Mouse (Mus musculus) hindbrain, embryonic 15.5 days (tissue): ENCODE measurements at regions not wholly inside any gene's neighbourhood (a gene's known extent, or its start where the extent isn't known, plus 50 kb on each side); places are given as distances from the start of the nearest gene placed in this dataset.

Experiments
- ATAC-seq: fragments of 200-750 bp; cut with Nextera tagmentation; 2 replicates; pipeline ENCODE4 v1.8.0; 2017; ENCODE audit warnings: low read depth, moderate number of reproducible peaks, moderate TSS enrichment; ENCODE audit not compliant: low FRiP score
- H3K27ac ChIP-seq: fragments of 300-500 bp; sonication (generic); replicated peaks from 2 replicates; pipeline ENCODE4 v1.5.1; 2015; ENCODE audit warnings: mild to moderate bottlenecking, inconsistent platforms
- H3K27me3 ChIP-seq: fragments of 300-500 bp; sonication (generic); 2 replicates; pipeline ENCODE4 v1.6.1; 2015; ENCODE audit warnings: control low read depth, inconsistent platforms
- H3K36me3 ChIP-seq: fragments of 300-500 bp; sonication (generic); 2 replicates; pipeline ENCODE4 v1.6.1; 2015; ENCODE audit warnings: control low read depth, inconsistent platforms
- H3K4me1 ChIP-seq: fragments of 300-500 bp; sonication (generic); replicated peaks from 2 replicates; pipeline ENCODE4 v1.6.1; 2015; ENCODE audit warnings: control low read depth, inconsistent platforms
- H3K4me2 ChIP-seq: fragments of 300-500 bp; sonication (generic); 2 replicates; pipeline ENCODE4 v1.6.1; 2015; ENCODE audit warnings: moderate library complexity, mild to moderate bottlenecking, inconsistent platforms
- H3K4me3 ChIP-seq: fragments of 300-500 bp; sonication (generic); 2 replicates; pipeline ENCODE4 v1.5.1; 2015; ENCODE audit warnings: mild to moderate bottlenecking, inconsistent platforms
- H3K9ac ChIP-seq: fragments of 300-500 bp; sonication (generic); 2 replicates; pipeline ENCODE4 v1.6.1; 2015; ENCODE audit warnings: inconsistent platforms
- H3K9me3 ChIP-seq: fragments of 300-500 bp; sonication (generic); 2 replicates; pipeline ENCODE4 v1.6.1; 2016; ENCODE audit warnings: control low read depth, inconsistent platforms
- WGBS: fragments of 180-500 bp; shearing (Covaris S2); methylation state at CpG from one replicate; pipeline ENCODE4 v1.1.7; 2015; 5-methylcytosine and 5-hydroxymethylcytosine counted together

DNA sequence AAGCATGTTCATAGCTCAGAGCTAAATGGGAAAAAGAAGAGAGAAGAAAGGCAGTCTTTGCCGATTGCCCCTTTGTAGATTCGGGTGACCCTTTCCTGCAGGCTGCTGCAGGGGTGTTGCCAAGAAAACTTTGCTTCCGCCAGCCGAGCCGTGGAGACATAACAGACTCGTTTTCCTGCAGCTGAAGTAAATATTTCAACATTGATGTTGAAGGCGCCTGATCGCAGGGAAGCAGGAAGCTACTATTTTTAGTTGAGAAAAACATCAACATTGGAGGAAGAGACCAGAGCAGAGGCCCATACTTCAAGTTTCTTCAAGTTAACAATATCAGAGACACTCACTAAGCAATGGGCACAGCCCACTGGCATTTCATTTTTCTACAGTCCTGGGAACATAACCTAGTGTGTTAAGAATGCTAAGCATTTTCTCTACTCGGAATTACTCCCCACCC lies 211.9 kb downstream of the Gm10260 start:
- H3K27me3 ChIP-seq, result no peaks in the 10 kb centered on the region
- H3K36me3 ChIP-seq, result no peaks in the 10 kb centered on the region
- H3K27ac ChIP-seq, result 0 out of 2 replicates have a peak overlapping the region, but pooled peaks have one; percentile 18
- H3K4me1 ChIP-seq, result peaks cover 22% of the 10 kb centered on the region
- no peak overlapping the region for H3K9ac ChIP-seq
- WGBS, result 37% methylated on average over 9 of the region's 9 CpGs
- H3K4me3 ChIP-seq, result no peak overlapping the region
- ATAC-seq, result no peak
- no peaks in the 10 kb centered on the region for H3K9me3 ChIP-seq
- no peak overlapping the region for H3K4me2 ChIP-seq

DNA sequence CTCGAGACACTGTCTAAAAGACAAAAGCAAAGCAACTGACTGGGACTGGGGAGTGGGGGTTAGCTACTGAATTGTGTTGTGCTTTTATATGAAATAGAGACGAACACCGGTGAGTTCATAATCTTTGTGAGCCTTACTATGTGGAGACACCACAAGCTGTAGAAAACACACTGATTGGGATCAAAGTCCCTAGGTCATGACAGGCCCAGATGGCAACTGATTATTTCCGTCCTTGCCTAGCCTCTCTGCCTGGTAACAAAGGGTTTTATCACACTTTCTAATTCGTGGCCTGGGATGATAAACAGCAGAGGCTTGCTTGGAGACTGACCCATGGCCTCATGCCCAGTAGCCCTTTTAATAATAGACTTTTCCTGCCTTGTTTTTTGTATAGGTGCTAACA lies 213.5 kb downstream of the Gm10260 start:
- no peak overlapping the region for H3K4me2 ChIP-seq
- ATAC-seq, result no peak
- no peak overlapping the region; the same call in 1 of the 2 replicates for H3K27ac ChIP-seq
- WGBS, result 48% methylated on average over 5 of the region's 5 CpGs
- no peak overlapping the region for H3K4me3 ChIP-seq
- H3K27me3 ChIP-seq, result no peaks in the 10 kb centered on the region
- H3K9ac ChIP-seq, result no peak overlapping the region
- peaks cover 22% of the 10 kb centered on the region for H3K4me1 ChIP-seq
- no peaks in the 10 kb centered on the region for H3K9me3 ChIP-seq
- no peaks in the 10 kb centered on the region for H3K36me3 ChIP-seq

DNA sequence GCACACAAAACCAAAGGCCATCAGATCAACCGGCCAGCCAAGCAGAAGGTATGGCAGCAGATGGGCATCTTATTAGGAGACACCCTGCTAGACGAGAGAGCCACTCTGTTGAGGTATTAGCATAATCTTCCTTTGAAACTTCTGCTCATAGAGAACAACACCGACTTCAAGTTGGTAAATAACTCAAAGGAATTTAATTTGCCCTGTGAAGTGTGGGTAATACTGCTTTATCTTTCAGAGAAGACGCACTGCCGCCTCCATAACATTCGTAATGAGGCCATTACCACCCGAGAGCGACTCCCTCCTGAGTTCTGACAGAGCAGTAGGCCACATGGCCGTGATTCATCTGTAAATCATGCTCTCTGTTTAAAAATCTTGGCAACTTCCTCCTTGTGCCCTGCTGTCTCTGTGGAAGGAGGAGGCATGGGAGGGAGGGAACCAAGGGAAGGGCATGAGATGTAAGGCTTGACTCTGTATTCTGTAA lies 214.4 kb downstream of the Gm10260 start:
- peak; percentile 72 for ATAC-seq
- H3K27ac ChIP-seq, result peak overlapping the region; percentile 26; the same call in 1 of the 2 replicates

DNA sequence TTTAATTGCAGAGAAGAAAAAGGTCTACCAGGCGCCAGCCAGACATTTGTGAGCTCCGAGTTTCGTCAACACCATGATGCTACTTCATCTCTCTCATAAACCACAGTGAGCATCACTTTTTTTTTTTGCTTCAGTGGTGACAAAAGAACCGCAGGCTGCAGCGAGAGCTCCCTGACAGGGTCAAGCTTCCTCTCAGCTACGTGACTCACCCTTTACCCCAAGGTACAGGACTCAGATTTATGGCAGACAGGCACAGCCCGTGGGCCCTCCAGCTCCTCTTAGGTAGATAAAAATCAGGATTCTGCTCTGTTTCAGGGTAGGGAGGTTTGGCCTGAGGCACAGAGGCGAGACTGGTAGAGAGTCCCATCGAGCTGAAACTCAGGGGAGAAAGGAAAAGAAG lies 220.7 kb downstream of the Gm10260 start:
- no peak for ATAC-seq
- no peak overlapping the region for H3K4me2 ChIP-seq
- no peak overlapping the region for H3K27ac ChIP-seq
- no peaks in the 10 kb centered on the region for H3K36me3 ChIP-seq
- H3K9ac ChIP-seq, result no peak overlapping the region
- no peaks in the 10 kb centered on the region for H3K27me3 ChIP-seq
- peaks cover 14% of the 10 kb centered on the region for H3K4me1 ChIP-seq
- no peak overlapping the region for H3K4me3 ChIP-seq
- H3K9me3 ChIP-seq, result no peaks in the 10 kb centered on the region
- 60% methylated on average over 9 of the region's 9 CpGs for WGBS

More for the DNA sequence above, 214.4 kb downstream of the Gm10260 start:
- Histone ChIP-seq H3K9ac (no peak overlapping the region), H3K4me3 (no peak overlapping the region), H3K27me3 (no peaks in the 10 kb centered on the region), H3K9me3 (no peaks in the 10 kb centered on the region), H3K36me3 (no peaks in the 10 kb centered on the region), H3K4me2 (no peak overlapping the region), H3K4me1 (peaks cover 22% of the 10 kb centered on the region)
- WGBS, result 31% methylated on average over 9 of the region's 9 CpGs

DNA sequence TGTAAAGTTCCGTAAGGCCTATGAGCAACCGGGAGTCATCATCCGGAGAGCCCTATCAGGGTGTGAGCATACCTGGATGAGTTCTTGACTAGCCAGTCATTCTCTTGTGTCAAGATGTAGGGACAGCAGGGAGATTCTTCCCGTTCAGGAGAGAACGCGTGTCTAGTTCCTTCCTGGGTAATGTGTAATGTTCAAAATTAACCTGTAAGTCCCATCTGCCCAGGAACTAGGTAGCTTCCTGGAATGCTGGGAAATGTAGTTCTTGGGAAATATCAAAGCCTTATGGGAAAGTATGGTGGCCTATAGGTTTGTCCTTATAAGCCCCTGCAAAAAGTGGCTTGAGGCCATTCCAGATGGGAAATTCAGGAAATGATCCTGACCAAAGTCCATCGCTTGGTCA lies 222.0 kb downstream of the Gm10260 start:
- ATAC-seq, result no peak
- H3K27me3 ChIP-seq, result no peaks in the 10 kb centered on the region
- H3K4me1 ChIP-seq, result peaks cover 19% of the 10 kb centered on the region
- H3K36me3 ChIP-seq, result no peaks in the 10 kb centered on the region
- H3K9ac ChIP-seq, result no peak overlapping the region
- H3K9me3 ChIP-seq, result no peaks in the 10 kb centered on the region
- no peak overlapping the region for H3K4me3 ChIP-seq
- peak overlapping the region; percentile 27; the same call in 1 of the 2 replicates for H3K4me2 ChIP-seq
- WGBS, result 89% methylated on average over 7 of the region's 7 CpGs
- H3K27ac ChIP-seq, result no peak overlapping the region

DNA sequence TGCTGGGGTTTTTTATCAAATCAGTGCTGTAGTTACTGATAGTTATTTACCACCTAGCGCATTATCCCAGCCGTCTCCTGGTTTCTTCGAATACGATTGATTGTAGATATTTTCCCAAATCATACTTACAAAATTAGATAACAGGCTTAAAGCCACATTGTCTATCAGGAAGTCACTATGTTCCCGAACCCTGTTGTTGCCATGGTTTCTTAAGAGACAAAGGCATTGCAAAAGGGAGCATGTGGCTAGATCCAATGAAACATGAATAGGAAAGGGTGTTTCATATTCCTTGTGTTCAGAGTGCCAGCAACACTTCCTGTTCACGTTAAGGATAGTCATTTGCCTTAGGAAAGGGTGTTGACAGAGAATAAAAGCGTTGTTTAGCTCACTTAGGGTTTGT lies 222.7 kb downstream of the Gm10260 start:
- no peak for ATAC-seq
- WGBS, result 59% methylated on average over 7 of the region's 7 CpGs

DNA sequence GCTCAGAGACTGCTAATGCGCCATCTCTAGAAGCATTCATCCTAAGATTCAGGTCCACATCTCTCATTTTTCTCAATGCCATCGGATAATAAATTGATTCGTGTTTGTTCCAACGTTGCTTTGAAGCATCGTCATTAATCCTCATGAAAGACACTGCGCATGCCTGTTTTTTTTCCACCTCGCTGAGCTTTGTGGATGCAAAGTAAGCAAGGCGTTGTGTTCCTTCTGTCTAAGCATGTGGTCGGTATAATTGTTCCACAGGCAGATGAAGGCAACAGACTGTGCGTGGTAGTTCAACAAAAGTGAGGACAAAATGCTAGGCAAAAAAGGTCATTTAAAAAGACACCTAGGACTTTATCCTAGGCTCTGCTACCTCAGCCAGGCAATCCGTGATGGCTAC lies 223.2 kb downstream of the Gm10260 start:
- H3K4me2 ChIP-seq, result peak overlapping the region; percentile 29
- WGBS, result 45% methylated on average over 11 of the region's 11 CpGs
- no peaks in the 10 kb centered on the region for H3K9me3 ChIP-seq
- H3K9ac ChIP-seq, result no peak overlapping the region
- H3K36me3 ChIP-seq, result no peaks in the 10 kb centered on the region
- H3K27ac ChIP-seq, result peak overlapping the region; percentile 21; the same call in 1 of the 2 replicates
- no peak for ATAC-seq
- no peak overlapping the region for H3K4me3 ChIP-seq
- H3K27me3 ChIP-seq, result no peaks in the 10 kb centered on the region
- H3K4me1 ChIP-seq, result peaks cover 19% of the 10 kb centered on the region

More for the DNA sequence above, 222.7 kb downstream of the Gm10260 start:
- Histone ChIP-seq H3K9me3 (no peaks in the 10 kb centered on the region), H3K9ac (no peak overlapping the region), H3K27ac (0 out of 2 replicates have a peak overlapping the region, but pooled peaks have one; percentile 6), H3K36me3 (no peaks in the 10 kb centered on the region), H3K4me1 (peaks cover 19% of the 10 kb centered on the region), H3K27me3 (no peaks in the 10 kb centered on the region), H3K4me2 (no peak overlapping the region), H3K4me3 (no peak overlapping the region)

DNA sequence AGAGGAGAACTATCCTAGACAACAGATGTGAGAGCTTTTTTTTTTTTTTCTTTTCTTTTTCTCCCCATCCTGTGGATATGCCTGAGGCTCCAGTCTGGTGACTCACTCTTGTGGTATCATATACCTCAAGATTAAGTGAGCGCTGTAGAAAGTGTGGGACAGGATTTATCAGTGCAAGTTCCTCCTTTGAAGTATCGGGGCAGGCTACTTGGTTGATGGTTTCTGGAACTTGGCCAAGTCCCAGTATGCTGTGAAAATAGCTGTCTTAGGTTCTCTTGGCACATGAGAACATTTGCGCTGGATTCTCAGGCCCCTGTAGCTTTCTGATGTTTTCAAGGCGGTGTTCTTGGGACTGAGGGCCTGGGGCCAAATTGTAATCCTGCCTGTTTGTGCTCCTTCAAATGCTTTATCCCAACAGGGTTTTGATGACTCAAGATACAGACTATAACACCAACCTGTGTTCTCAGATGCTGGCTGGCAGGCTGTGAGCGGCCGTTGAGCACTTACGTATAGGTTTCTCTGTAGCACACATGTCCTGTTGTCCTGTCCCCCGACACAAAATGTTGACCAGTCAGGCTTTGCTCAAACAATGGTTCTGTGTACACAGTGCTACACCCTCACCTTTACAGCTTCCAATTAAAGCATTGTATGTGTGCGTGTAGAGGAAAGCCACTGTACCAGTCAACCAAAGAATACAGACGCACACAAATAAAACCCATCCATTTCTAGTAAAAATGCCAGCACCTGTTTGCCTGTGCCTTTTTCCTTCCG lies 226.4 kb downstream of the Gm10260 start:
- Histone ChIP-seq H3K27ac (no peak overlapping the region), H3K9me3 (no peaks in the 10 kb centered on the region), H3K4me2 (no peak overlapping the region), H3K36me3 (no peaks in the 10 kb centered on the region), H3K9ac (no peak overlapping the region), H3K27me3 (no peaks in the 10 kb centered on the region), H3K4me1 (peaks cover 25% of the 10 kb centered on the region), H3K4me3 (no peak overlapping the region)
- 68% methylated on average over 11 of the region's 11 CpGs for WGBS
- no peak for ATAC-seq

DNA sequence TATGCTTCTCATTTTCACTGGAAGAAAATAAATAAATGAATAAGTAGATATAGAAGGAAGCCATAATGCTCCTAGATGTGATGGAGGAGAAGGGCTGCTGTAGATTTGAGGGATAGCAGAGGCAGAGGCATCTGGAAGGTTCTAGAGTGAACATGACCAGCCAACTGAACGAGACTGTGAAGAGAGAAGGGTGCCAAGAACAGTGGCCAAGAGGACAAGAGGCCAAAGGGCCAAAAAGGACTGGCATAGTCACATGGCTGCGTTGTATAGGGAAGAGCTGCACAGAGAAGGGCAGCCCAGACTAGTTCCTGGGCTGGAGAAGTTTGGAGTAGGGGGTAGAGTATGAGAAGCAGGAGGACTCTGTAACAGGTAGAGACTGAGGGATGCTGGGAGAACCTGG lies 229.3 kb downstream of the Gm10260 start:
- Histone ChIP-seq H3K36me3 (no peaks in the 10 kb centered on the region), H3K27ac (no peak overlapping the region), H3K4me1 (peaks cover 15% of the 10 kb centered on the region), H3K9me3 (no peaks in the 10 kb centered on the region), H3K4me2 (no peak overlapping the region), H3K27me3 (no peaks in the 10 kb centered on the region), H3K4me3 (no peak overlapping the region), H3K9ac (no peak overlapping the region)
- WGBS, result 84% methylated on average over 2 of the region's 2 CpGs
- no peak for ATAC-seq

DNA sequence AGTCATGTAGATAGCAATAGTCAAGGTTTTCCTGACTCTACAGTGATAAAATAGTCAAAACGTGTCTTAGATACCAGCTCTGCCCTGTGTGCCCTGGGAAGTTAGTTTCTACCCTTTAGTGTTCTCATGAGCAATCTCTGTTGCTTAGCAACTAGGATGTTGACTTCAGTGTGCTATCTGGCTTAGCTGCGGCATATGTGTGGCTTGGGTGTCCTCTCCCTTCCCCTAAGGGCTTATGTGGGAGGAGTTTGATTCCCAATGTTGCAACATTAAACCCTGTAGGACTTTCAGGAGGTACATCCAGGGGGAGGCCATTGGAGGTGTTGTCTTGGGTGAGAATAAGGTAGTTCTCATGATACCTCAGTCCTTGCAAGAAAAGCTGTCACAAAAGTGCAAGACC lies 229.9 kb downstream of the Gm10260 start:
- H3K36me3 ChIP-seq, result no peaks in the 10 kb centered on the region
- H3K4me1 ChIP-seq, result peaks cover 15% of the 10 kb centered on the region
- H3K27ac ChIP-seq, result no peak overlapping the region
- H3K4me2 ChIP-seq, result no peak overlapping the region
- H3K9ac ChIP-seq, result no peak overlapping the region
- ATAC-seq, result peak; percentile 32; the same call in 1 of the 2 replicates
- H3K27me3 ChIP-seq, result no peaks in the 10 kb centered on the region
- H3K4me3 ChIP-seq, result no peak overlapping the region
- 15% methylated on average over 2 of the region's 2 CpGs for WGBS
- no peaks in the 10 kb centered on the region for H3K9me3 ChIP-seq

DNA sequence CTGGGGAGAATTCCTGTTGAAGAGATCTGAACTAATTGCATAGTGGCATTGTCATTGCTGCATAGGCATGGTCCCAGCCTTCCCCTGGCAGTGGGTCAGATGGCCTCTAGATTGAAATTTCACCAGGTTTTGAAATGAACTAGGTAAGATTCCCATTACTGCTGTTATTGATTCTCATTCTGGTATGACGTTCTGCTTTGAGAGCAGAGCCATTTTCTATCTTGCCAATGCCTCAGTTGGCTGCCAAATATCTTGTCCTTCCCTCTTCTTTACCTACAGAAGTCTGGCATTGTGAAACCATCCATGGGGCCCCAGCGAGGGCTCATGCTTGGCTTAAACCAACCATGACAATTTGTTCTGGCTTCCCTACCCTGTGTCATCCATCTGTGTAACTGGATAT lies 232.5 kb downstream of the Gm10260 start:
- no peak for ATAC-seq
- no peak overlapping the region for H3K27ac ChIP-seq
- no peaks in the 10 kb centered on the region for H3K36me3 ChIP-seq
- no peak overlapping the region for H3K4me2 ChIP-seq
- no peak overlapping the region for H3K9ac ChIP-seq
- H3K27me3 ChIP-seq, result no peaks in the 10 kb centered on the region
- no peaks in the 10 kb centered on the region for H3K9me3 ChIP-seq
- no peak overlapping the region for H3K4me3 ChIP-seq
- WGBS, result 83% methylated on average over 2 of the region's 2 CpGs
- H3K4me1 ChIP-seq, result peaks cover 21% of the 10 kb centered on the region

DNA sequence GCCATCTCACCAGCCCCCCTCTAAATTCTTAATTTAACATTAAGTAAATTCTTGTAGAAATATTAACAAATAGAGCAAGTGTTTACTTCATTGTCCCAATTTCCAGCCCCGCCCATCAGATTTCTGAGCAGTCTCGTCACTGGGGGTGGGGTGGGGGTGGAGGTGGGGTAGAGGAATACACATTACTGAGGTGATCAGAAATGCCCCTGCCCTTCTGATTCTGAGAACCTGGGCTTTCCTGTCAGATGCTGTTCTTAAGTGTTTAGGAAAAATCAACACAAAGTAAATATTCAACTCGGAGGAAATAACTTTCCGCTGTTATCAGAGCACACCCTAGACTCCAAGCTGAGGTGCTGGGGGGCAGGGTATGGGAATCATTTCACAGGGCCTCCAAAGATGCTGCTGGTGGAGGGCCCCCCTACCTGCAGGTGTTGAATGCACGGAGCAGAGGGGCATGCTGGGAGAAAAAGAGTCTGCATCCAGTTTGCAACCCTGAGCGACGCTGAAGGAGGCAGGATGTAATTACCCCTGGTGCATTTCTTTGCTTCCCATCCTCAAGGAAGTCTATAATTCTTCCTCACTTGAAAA lies 235.5 kb downstream of the Gm10260 start:
- no peaks in the 10 kb centered on the region for H3K36me3 ChIP-seq
- H3K4me3 ChIP-seq, result no peak overlapping the region
- ATAC-seq, result no peak
- H3K4me1 ChIP-seq, result peaks cover 15% of the 10 kb centered on the region
- no peaks in the 10 kb centered on the region for H3K9me3 ChIP-seq
- H3K27ac ChIP-seq, result no peak overlapping the region
- H3K4me2 ChIP-seq, result no peak overlapping the region
- H3K27me3 ChIP-seq, result no peaks in the 10 kb centered on the region
- H3K9ac ChIP-seq, result no peak overlapping the region
- 69% methylated on average over 7 of the region's 7 CpGs for WGBS
